Mouse (Mus musculus): Measurements from ENCODE around the gene Nufip2. TPM values are rescaled to one million over a fixed set of nuclear protein-coding genes. Genes with fewer than 3 reads are reported as not detected.

Nufip2 gene
- total and polyA plus RNA-seq, 2 experiments from 2014 or later, result 3.8 to 33.6 TPM

DNA sequence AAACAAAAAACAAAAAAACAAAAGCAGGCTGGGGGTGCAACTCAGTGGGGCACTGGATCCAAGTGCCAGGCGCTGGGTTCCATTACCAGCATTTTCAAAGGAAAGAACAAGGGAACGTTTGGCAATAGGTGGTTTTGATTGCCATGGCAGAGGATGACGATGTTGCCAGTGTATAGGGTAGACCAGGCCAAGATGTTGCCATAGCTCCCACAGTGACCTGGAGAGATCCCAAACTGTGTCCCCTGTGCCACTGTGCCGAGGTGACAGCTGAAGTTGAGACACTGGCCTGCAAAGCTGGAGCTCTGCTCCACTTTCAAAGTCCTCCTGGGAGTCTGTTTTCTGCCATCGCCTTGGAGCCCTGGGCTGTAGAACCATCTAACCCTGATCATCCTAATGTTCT lies 63.0 kb downstream of the Nufip2 start:
- no peaks in the 10 kb centered on the region for H3K9me3 ChIP-seq (ENCODE audit: low read length)
- no peak overlapping the region for H3K27ac ChIP-seq
- DNase-seq (ENCODE audit: low spot score) (peak; percentile 33), ATAC-seq (no peak)
- no peaks in the 10 kb centered on the region for H3K27me3 ChIP-seq (ENCODE audit: insufficient read depth, low read length)
- 51% methylated on average over 5 of the region's 5 CpGs for whole genome bisulfite sequencing
- no peak for TF ChIP-seq CTCF (IDR thresholded peaks at IDR 0.05; ENCODE audit: low read depth)
- H3K9ac ChIP-seq (replicated peaks; ENCODE audit: low read length), result no peak overlapping the region
- no peaks in the 10 kb centered on the region for H3K36me3 ChIP-seq (ENCODE audit: insufficient read depth, low read length)
- H3K4me3 ChIP-seq (ENCODE audit: low read length), result no peak overlapping the region
- H3K4me1 ChIP-seq (ENCODE audit: insufficient read depth, low read length), result no peaks in the 10 kb centered on the region
- H3K4me2 ChIP-seq (ENCODE audit: low read depth, low read length), result no peak overlapping the region

DNA sequence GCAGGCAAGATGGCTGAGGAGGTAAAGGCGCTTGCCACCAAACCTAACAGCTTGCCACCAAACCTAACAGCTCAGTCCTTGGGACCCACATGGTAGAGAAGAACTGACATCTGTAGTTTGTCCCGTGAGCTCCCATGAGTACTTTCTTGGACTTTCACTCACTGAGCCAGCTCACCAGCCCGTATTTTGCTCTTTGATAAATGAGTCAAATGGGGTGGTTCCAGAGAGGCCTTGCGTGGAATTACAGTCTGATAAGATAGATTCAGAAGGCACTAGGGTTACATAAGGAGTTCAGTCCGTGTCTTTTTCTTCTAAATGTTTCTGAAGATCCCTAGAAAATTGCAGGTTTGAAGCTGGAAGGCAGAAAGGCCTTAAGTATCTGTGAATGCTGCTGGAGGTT lies 66.6 kb downstream of the Nufip2 start:
- WGBS, result 83% methylated on average over 5 of the region's 5 CpGs
- no peak for TF ChIP-seq CTCF (IDR thresholded peaks at IDR 0.05; ENCODE audit: low read depth)
- no peaks in the 10 kb centered on the region for H3K27me3 ChIP-seq (ENCODE audit: insufficient read depth, low read length)
- H3K4me2 ChIP-seq (ENCODE audit: low read depth, low read length), result no peak overlapping the region
- H3K4me3 ChIP-seq (ENCODE audit: low read length), result no peak overlapping the region
- no peak overlapping the region for H3K9ac ChIP-seq (replicated peaks; ENCODE audit: low read length)
- H3K36me3 ChIP-seq (ENCODE audit: insufficient read depth, low read length), result no peaks in the 10 kb centered on the region
- H3K9me3 ChIP-seq (ENCODE audit: low read length), result no peaks in the 10 kb centered on the region
- no peaks in the 10 kb centered on the region for H3K4me1 ChIP-seq (ENCODE audit: insufficient read depth, low read length)
- DNase-seq (ENCODE audit: low spot score) (no peak), ATAC-seq (no peak)
- no peak overlapping the region for H3K27ac ChIP-seq

GRCm38 (mm10) chr11:77753469-77753868 lies 67.5 kb downstream of the Nufip2 start:
- Histone ChIP-seq H3K4me3 (ENCODE audit: low read length) (no peak overlapping the region), H3K4me2 (ENCODE audit: low read depth, low read length) (no peak overlapping the region), H3K9ac (replicated peaks; ENCODE audit: low read length) (no peak overlapping the region), H3K27ac (no peak overlapping the region), H3K4me1 (ENCODE audit: insufficient read depth, low read length) (no peaks in the 10 kb centered on the region), H3K9me3 (ENCODE audit: low read length) (no peaks in the 10 kb centered on the region), H3K27me3 (ENCODE audit: insufficient read depth, low read length) (no peaks in the 10 kb centered on the region), H3K36me3 (ENCODE audit: insufficient read depth, low read length) (no peaks in the 10 kb centered on the region)
- DNase-seq (ENCODE audit: low spot score) (no peak), ATAC-seq (no peak)
- 83% methylated on average over 3 of the region's 3 CpGs for WGBS
- no peak for TF ChIP-seq CTCF (IDR thresholded peaks at IDR 0.05; ENCODE audit: low read depth)

- WGBS, result 92% methylated on average over 4 of the region's 4 CpGs
- H3K4me2 ChIP-seq (ENCODE audit: low read depth, low read length), result no peak overlapping the region
- TF ChIP-seq CTCF (IDR thresholded peaks at IDR 0.05; ENCODE audit: low read depth), result no peak
- no peaks in the 10 kb centered on the region for H3K27me3 ChIP-seq (ENCODE audit: insufficient read depth, low read length)
- no peak overlapping the region for H3K4me3 ChIP-seq (ENCODE audit: low read length)
- no peaks in the 10 kb centered on the region for H3K36me3 ChIP-seq (ENCODE audit: insufficient read depth, low read length)
- DNase-seq (ENCODE audit: low spot score), result no peak
- no peak for ATAC-seq
- no peaks in the 10 kb centered on the region for H3K9me3 ChIP-seq (ENCODE audit: low read length)
- H3K9ac ChIP-seq (replicated peaks; ENCODE audit: low read length), result no peak overlapping the region
- no peak overlapping the region for H3K27ac ChIP-seq
- peaks cover 5% of the 10 kb centered on the region; the same call in 1 of the 2 replicates for H3K4me1 ChIP-seq (ENCODE audit: insufficient read depth, low read length)
These were observed 74.1 kb downstream of the Nufip2 start for GRCm38 (mm10) chr11:77760031-77760430.

GRCm38 (mm10) chr11:77762783-77763672 lies 77.1 kb downstream of the Nufip2 start, which contains the start of gene Myo18a:
Myo18a (plus strand) TSS chr11:77763246.
- TF ChIP-seq CTCF (IDR thresholded peaks at IDR 0.05; ENCODE audit: low read depth), result peak; percentile 53
- DNase-seq (ENCODE audit: low spot score), result peak; percentile 94
- Histone ChIP-seq H3K27me3 (ENCODE audit: insufficient read depth, low read length) (no peaks in the 10 kb centered on the region), H3K27ac (peak within 1 kb of the TSS; percentile 91), H3K4me2 (ENCODE audit: low read depth, low read length) (peak within 1 kb of the TSS; percentile 92), H3K9ac (replicated peaks; ENCODE audit: low read length) (peak within 1 kb of the TSS; percentile 97), H3K9me3 (ENCODE audit: low read length) (no peaks in the 10 kb centered on the region), H3K4me3 (ENCODE audit: low read length) (peak within 1 kb of the TSS; percentile 96), H3K36me3 (ENCODE audit: insufficient read depth, low read length) (no peaks in the 10 kb centered on the region), H3K4me1 (ENCODE audit: insufficient read depth, low read length) (peaks cover 20% of the 10 kb centered on the region)
- ATAC-seq, result peak; percentile 92
- WGBS, result 3% methylated on average over 51 of the region's 79 CpGs

DNA sequence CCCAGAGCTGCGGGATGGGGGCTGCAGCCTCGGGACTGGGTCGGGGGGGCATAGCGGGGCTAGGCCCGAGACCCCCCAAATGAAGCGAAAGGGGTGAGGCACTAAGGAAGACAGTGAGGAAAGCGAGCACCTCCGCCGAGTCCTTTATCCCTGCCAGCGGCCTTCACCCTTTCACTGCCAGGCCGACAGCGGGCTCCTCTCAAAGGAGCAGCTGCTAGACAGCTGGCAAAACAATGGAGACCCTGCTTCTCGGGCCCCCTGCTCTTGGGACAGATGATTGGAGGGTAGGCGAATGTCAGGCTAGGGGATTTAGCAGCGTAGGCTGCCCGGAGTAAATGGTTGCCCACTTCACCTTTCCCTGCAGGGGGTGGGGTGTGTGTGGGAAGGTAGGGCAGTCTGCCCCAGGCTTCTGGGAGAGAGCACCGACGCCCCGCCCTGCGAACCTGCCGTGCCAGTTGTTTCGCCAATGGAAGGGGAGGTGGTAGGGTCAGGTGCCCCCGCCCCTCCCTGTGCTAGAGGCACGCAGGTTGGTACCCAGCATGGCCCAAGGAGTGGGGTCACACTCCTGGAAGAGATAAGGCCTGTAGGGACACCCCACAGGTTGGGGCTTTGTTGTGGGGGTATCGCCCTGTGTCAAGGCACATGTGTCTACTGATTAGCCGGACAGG lies 77.9 kb downstream of the Nufip2 start:
- Histone ChIP-seq H3K9ac (replicated peaks; ENCODE audit: low read length) (peak overlapping the region; percentile 97), H3K4me3 (ENCODE audit: low read length) (peak overlapping the region; percentile 96), H3K9me3 (ENCODE audit: low read length) (no peaks in the 10 kb centered on the region), H3K4me2 (ENCODE audit: low read depth, low read length) (peak overlapping the region; percentile 92), H3K27me3 (ENCODE audit: insufficient read depth, low read length) (no peaks in the 10 kb centered on the region), H3K4me1 (ENCODE audit: insufficient read depth, low read length) (peaks cover 20% of the 10 kb centered on the region), H3K36me3 (ENCODE audit: insufficient read depth, low read length) (no peaks in the 10 kb centered on the region), H3K27ac (peak overlapping the region; percentile 91)
- DNase-seq (ENCODE audit: low spot score) (peak; percentile 70), ATAC-seq (peak; percentile 56)
- WGBS, result 4% methylated on average over 26 of the region's 26 CpGs
- no peak for TF ChIP-seq CTCF (IDR thresholded peaks at IDR 0.05; ENCODE audit: low read depth)

Measured in hindbrain, postnatal 0 days (tissue).